Mouse (Mus musculus) thymus, postnatal 36 days (tissue): ENCODE results near the gene Sugp1.
"Not testable (repeated sequence)": the region's sequence is repeated elsewhere in the genome, so short reads cannot be mapped to it uniquely, and the experiment has no call there.

Source experiments
- DNase-seq, 2 experiments: peaks; one replicate each; pipeline ENCODE4 v3.0.0; 2022; ENCODE audit warnings: mixed read lengths in 2 of 2

Sugp1 gene

DNA sequence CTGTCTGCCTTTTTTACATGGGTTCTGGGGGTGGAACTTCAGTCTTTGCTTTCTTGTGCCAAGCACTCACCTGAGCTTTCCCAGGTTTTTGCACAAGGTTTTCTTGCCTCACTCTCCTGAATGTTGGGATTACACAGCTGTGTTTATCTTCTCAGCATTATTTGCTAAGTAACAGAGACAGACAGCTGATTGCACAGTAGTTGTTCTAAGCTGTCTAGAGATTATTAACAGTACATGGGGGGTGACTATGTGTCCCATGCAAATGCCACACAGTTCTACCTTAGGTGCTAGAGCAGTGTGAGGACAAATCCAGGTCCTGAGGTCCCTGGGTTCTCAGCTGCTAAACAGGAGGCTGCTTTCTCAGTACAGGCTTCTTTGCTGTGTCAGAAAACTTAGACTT lies 7.0 kb downstream of the Sugp1 start:
- no peak for DNase-seq

DNA sequence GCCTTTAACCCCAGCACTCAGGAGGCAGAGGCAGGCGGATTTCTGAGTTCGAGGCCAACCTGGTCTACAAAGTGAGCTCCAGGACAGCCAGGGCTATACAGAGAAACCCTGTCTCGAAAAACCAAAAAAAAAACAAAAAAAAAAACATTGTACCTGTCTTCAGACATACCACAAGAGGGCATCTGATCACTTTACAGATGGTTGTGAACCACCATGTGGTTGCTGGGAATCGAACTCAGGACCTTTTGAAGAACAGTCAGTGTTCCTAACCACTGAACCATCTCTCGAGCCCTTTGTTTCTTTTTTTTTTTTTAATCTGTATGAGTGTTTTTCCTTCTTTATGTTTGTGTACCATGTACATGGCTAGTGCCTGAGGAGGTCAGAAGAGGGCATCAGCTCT lies 7.8 kb downstream of the Sugp1 start:
- DNase-seq: not testable (repeated sequence)

DNA sequence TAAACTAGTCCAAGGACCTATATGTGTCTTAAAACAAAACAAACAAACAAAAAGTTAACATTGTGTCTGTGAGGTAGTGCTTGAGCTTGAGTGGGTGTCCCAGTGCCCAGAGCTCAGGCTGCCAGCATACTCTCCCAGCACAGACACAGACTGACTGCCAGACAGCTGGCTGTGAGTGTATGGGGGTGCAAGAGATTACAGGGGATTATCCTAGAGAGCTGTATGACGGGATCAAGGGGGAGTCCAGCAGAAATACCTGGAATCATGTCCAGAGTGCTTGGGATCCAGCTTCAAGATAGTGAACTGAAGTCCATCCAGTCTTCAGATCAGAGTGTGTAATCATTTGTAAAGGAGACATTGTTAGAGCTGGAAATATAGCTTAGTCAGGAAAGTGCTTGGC lies 15.1 kb downstream of the Sugp1 start:
- no peak for DNase-seq

DNA sequence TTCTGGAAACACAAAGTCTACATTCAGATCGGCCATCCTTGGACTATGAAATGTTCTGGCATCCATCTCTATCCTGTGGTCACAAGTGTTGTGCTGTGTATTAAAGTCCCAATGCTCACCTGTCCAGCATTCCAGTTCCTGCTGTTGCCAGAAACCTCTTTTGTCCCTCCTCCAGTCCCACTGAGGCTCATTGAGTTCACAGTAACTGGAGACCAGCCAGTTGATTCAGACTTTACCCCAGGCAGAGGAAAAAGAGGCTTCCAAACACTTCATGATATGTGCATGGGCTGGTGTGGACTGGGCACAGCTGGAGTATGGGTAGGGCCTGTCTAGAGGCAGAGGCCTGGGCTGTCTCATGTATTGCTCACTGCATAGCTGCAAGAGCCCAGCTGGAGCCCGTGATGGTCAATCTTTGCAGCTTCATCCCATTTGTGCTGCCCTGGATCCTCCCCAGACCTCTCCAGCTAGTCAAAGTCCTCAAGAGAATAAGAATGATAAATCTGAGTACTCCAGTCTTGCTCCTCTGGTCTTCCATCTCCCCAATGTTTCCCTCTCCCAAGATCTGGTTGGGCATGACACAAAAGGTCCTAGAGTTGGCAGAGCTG lies 29.3 kb downstream of the Sugp1 start:
- no peak for DNase-seq

DNA sequence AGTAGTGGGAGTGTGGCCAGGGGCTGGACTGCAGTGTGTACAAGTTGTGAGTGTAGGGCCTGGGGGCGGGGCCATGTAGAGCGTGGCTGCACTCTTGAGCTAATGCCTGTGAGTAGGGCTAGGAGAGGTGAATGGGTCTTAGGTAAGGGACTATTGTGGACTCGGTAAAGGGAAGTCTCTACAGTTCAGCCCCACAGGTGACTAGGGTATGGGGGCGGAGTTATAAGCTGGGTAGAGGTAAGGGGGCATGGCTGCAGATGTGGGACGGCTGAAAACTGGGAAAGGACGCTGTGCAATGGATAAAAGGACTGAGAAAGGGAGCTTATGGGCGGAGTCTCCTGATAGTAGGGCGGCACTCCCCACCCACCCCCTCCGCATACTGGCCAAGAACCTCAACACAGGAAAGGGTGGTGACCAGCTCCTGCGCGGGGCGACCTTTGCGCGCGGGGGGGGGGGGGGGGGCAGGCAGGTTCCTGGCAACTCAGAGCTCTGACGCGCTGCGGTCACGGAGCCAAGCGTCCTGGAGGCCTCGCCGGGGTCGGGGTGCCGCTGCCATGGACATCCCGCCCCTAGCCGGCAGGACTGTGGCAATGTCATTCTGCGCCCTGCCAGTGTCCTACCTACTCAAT lies 29.9 kb downstream of the Sugp1 start, which contains the start of gene Tm6sf2:
TSS of gene Tm6sf2 (plus strand) at position 484 of the 629 bp plus-strand sequence.
- no peak for DNase-seq

DNA sequence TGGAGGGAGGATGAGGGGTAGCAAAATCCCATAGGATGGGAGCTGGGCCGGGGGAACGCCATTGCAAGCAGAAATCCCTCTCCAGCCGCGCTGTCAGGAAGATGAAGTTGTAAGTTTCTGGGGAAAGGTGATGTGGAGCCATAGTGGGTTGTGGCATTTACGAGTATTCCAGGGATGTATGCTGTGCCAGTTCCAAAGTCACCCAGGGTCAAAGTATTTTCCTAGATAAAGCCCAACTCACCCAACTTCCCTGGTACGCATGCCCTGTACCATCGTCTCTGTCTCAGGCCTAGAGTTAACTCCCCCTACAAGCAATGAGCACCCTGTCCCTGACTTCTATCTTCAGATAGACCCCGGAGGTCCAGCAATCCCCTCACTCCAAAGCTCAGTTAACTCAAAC lies 30.5 kb downstream of the Sugp1 start:
- no peak for DNase-seq

DNA sequence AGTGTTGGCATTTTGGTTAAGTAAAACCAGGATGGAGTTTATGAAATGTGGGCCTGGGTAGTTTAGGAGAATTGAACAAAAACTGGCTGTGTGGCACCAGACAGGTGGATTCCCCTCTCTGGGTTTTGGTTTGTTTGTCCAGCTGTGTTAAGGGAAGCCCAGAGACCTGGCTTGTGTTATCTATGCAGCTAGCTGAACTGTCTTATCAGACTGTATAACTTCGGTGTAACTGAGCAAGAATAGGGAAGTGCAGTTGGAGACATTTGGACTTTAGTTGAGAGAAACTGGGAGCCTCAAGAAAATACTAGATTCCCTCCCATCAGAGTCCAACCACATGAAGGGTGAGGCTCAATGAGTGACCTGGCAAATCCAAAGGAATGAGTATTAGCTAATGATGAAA lies 31.1 kb downstream of the Sugp1 start:
- DNase-seq: no peak

DNA sequence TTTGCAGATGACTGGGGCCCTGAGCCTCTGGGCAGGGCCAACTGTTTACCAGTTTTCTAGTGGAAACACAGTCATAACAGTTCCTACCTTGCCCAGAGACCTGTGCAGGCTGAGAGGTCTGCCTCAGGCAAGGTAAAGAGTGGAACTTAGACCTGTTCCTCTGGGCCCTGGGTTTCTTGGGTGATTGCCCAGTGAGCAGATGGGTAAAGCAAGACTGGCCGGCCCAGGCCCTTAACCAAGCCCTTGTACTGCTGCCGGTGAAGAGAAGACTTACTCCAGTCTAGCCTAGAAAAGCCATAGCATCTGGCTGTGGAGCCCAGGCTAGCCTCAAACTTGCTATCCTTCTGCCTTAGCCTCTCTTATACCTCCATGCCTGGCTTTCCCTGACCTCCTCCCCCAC lies 39.4 kb downstream of the Sugp1 start:
- no peak for DNase-seq

DNA sequence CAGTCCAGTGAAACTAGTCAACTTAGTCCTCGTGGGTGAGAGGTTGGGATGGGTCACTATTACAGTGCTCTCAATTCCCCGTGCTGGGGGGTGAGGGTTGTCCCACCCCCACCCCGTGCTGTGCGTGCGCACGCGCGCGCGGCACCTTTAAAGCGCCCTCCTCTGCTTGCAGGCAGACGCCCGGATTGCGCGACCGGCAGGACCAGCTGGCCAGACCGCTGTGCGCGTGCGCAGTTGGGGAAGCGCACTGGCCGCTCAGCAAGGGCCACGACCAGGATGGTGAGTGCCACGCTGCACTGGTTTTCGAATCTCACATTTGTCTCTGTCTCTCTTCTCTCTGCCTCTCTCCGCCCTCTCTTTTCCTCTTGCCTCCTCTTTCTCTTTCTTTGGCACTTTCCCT lies 40.7 kb downstream of the Sugp1 start, which contains the start of gene Hapln4:
TSS of gene Hapln4 (plus strand) at position 173 of the 400 bp plus-strand sequence.
- no peak for DNase-seq

DNA sequence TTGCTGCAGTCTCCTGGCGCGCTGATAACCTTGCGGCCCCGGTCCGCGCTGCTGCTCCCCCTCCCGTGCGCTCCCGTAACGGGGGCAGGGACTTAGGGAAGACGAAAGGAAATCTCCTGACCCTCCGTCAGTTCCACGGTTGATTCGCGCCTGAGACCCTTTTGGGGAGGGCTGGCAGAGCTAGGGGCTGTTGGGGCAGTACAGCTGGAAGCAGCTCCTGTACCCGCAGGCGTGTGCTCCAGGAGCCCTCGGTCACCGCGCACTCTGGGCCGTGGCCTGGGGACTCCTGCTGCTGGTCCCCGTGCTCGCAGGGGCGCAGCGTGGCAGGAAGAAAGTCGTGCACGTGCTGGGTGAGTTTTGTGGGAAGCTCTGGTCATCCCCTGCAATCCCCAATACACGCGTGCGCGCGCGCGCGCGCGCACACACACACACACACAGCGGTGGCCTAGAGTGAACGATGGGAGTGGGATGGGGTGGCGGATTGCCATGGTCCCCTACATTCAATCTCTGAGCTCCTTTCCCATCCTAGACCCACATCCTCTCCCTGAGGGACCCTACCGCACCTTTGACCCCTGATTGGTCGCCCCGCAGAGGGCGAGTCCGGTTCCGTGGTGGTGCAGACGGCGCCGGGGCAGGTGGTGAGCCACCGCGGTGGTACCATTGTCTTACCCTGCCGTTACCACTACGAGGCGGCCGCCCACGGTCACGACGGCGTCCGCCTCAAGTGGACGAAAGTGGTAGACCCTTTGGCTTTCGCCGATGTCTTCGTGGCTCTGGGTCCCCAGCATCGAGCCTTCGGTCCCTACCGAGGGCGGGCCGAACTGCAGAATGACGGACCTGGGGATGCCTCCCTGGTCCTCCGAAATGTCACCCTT lies 41.8 kb downstream of the Sugp1 start:
- DNase-seq: no peak

DNA sequence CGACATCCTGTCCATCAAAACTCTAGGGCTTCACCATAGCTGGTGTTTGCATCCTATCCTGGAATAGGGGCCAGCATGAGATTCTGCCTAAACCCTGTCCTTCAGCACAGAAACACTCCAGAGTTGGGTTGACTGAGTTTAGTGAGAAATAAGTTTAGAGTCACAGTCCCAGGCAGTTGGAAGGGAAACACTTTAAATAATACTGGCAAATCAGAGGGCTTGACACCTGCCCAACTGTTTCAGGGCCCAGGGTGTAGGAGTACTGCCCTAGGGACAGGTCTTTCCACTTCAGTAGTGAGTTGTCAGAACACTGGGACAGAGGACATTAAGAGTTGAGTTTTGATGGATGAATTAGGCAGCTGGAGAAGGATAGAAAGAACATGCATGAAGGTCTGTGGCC lies 43.5 kb downstream of the Sugp1 start:
- no peak for DNase-seq

DNA sequence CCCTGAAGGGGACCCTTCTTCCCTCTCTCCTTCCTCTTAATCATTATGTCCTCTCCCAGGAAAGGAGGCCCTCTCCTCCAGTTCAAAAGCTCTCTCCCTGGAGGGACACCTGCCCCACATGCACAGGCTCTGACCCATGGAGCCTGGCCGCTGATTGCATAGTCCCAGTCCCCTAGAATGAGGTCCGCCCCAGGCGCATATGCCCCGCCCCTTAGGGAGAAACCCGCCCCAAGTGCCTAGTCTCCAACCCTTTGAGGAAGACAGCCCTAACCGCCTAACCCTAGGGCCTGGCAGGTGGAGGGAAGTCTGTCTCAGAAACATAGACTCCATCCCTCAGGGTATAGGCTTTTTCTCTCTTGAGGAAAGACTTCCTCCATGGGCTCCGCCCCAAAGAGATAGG lies 44.6 kb downstream of the Sugp1 start:
- DNase-seq: no peak

DNA sequence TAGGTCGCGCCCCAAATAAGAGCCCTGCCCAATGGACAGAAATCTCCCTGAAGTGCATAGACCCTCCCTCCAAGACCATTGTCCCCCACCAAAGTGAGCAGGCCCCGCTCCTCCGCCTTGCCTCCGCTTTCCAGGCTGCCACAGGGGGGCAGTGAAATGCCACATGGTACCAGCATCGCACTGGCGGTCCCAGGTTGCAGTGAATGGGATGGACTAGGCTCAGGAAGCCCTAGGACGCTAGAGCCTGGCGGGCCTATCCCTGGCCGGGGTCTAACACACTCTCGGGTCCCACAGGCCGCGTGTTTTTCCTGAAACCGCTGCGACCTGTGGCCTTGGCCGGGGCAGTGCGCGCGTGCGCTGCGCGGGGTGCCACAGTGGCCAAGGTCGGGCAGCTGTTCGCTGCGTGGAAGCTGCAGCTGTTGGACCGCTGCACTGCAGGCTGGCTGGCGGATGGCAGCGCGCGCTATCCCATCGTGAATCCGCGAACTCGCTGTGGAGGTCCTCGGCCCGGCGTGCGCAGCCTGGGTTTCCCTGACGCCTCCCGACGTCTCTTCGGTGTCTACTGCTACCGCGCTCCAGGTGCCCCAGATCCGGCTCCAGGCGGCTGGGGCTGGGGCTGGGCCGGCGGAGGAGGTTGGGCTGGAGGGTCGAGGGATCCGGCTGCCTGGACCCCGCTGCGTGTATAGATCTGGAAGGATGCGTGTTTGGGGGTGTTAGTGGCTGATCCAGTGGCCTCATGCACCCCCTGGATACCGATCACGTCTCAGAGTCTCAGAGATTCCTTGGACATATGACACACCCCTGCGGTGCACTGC lies 45.4 kb downstream of the Sugp1 start:
- DNase-seq: peak in 1 of 2 experiments; percentile 15

DNA sequence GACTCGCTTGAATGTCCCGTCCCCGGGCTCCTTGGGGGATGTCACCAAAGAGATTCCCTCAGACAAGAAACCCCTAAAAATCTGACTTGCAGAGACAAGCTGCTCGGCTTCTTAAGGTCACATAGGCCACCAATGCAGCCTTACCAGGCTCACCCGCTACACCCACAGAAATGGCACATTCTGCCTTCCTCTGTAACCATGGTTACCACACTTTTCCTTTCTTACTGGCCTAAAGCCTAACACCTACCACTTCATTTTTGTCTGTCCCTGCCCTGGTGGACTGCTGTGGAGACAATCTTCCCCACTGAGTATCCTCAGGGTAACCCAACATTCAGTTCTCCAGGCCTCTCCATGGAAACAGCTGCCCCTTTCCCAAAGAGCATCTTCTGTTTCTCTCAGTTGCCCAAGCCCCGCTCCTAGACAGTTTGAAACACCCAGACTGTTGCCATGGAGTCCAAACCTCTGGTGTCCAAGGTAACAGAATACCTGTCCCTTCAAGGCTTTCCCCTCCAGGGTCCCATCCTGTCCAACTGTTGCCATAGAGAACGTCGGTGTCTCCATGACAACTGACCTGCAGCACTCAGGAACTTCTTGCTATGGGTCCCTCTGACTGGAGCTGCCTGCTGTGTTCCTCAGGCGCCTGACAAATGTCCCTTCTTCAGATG lies 46.8 kb downstream of the Sugp1 start:
- DNase-seq: no peak

DNA sequence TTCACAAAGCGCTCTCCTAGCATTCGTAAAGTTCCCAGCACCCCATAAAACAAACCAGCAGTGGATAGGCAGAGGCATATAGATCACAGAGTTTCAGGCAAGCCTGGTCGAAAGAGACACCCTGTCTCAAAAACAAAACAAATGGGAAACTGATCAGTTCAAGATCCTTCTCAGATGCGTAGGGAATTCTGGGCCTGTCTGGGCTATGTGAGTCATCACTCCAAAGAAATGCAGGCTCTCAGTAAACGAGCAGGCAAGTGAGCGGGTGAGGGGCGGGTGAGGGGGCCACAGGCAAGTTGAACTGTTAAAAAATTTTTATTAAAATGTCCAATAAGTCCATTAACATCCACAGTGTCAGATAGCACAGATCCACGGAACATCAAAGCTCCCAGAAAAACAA lies 50.2 kb downstream of the Sugp1 start:
- no peak for DNase-seq

DNA sequence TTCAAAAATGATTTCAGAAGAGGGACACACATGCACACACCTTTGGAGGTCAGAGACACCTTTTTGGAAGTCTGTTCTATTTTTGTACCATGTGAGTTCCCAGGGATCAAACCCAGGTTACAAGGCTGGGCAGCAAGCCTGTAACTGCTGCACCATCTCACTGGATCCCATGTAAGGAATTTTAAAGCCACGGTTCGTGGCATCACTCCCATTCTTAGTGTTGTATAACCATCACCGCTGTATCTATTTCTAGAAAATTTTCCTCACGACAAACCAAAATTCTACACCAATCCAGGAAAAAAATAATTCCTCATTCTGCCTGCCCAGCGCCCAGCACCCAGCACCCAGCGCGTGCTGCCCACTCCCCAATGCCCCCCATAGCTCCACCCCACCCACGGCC lies 56.7 kb downstream of the Sugp1 start:
- no peak for DNase-seq

DNA sequence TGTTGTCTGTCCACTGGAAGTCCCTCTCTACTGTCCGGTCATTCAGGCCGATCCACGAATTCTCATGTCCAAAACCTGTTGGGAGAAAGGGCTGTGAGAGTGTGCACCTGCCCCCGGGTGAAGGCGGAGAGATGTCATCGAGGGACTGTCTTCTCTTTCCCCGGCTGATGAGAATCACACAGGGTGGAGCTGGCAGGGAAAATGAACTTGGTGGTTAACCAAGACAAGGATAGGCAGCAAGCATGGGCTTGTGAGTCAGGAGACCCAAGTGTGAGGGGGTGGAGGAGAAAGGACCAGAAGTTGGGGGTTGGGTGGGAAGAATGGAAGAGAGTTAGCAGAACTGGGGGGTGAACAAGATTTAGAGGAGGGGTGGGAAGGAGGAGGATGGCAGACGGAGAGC lies 57.6 kb downstream of the Sugp1 start:
- no peak for DNase-seq

DNA sequence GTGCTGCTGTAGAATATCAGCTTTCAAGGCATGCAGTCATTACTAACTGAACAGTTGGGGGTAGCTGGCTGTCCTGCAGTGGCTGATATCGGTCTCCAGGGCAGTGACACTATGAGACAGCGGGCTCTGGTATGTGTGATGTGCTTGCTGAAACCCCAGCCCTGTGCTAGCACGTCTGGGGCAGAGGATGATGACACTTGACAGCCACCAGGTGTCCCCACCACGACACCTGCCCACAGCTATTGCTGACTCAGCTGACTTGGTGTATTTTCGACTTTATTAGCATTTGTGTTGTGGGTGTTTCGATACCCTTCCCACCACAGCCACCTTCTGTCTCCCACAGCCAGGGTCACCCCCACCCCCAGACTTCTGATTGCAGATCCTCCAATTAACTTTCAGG lies 61.9 kb downstream of the Sugp1 start:
- peak; percentile 51 to 60 for DNase-seq

DNA sequence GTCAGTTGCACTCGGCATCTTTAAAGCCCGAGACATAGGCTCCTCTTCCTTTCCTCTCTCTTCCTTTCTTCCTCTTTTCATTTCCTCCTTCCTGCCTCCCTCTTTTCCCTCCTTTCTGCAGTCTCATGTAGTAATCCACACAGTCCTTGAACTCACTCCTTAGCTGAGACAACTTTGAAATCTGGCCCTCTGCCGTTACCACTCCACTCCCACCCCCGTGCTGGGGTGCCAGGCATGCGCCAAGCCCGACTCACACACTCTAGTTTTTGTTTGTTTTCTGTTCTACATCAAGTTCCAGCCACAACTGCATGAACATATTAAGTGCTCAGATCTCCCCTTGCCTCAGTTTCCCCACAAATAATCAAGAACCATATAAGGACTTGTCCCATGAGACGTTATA lies 62.3 kb downstream of the Sugp1 start:
- no peak for DNase-seq

DNA sequence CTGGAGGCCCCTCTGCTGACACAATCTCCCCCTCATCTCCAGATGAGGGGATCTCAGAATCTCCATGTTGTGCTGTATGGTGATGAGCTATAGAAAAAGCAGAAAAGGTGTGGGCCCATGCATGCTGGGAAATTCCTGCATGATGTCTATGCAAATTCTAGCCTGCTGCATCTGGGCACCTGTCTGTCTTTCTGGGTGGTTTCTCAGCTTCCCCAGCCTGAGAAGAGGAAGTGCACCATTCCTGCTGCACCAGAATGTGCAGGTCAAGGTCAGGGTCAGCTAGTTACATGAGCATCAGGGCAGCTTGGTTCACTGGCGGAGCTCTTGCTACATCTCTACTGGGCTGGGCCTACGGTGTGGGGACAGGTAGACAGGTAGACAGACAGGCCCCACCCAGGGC lies 67.8 kb downstream of the Sugp1 start:
- DNase-seq: no peak

DNA sequence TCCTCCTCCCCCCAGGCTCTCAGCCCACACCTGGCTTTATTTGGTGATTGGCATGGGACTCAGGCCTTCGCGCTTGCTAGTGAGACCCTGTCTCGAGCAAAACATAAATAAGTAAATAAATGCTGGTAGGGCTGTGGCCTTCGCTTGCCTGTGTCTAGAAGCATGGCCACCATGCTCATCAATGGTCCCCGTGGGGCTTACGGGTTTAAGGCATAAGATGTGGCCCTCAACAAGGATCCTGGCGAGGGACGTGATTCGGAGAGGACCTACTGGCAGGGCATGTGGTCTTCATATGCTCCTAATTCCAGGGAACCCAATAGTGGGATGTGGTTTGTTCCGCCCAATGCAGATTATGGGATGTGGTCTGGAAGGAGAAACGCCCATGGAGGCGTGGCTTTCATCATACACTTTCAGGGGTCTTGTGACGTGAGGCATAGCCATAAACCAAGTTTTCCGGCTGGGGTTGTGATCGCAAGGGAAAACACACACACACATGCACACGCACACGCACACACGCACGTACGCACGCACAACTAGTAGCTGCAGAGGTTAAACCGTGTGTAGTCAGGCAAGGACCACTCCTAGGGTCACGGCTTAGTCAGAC lies 68.7 kb downstream of the Sugp1 start:
- DNase-seq: no peak

DNA sequence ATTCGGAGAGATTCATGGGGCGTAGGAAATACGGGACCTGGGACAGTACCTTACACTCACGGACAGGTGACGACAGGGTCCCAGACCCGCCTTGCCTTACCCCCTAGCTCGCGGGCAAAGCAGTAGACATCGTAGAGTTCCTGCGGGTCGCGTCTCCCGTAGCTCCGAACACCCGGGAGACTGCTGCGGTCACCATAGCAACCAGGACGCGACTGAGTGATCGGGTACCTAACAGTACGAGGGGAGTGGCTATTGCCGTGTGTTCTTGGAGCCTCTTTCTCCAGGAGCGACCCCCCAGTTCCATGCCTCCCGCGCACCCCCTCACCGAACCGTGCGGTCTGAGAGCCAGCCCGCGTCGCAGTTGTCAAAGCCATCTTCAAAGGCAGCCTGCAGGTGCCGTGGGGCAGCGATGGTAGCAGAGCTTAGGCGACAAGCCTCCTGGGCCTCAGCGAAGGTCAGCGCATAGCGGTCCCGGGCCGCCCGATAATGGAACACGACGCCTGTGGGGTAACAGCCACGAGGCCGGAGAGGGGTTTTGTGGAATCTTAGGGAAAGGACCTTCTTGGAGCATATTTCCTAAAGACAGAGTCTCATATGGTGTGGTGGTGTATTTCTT lies 69.9 kb downstream of the Sugp1 start:
- no peak for DNase-seq
